Mouse (Mus musculus) bone marrow macrophage, adult 2 months (primary cell): ENCODE measurements around the gene Dnph1.

ENCODE experiments used
- CTCF ChIP-seq: IDR thresholded peaks from 2 replicates; pipeline ENCODE4 v1.5.1; 2012; ENCODE audit warnings: low read depth, mild to moderate bottlenecking, low read length, moderate library complexity
- POLR2A ChIP-seq: IDR thresholded peaks from 2 replicates; pipeline ENCODE4 v1.6.1; 2012; ENCODE audit warnings: mild to moderate bottlenecking, low read depth, low read length, borderline replicate concordance

GRCm38 (mm10) chr17:46476601-46477000 lies 19.9 kb upstream of the Dnph1 start:
- no peak for TF ChIP-seq CTCF
- TF ChIP-seq POLR2A, result no peak
